Mouse (Mus musculus) neural tube, embryonic 15.5 days (tissue): ENCODE data around the gene Hoxd12. TPM values are rescaled to one million over a fixed set of nuclear protein-coding genes. Genes with fewer than 3 reads are reported as not detected.
A peak's percentile ranks its signal among the peaks of the same experiment; 100 is the strongest.

Source experiments
- ATAC-seq: fragments of 200-750 bp; cut with Nextera tagmentation; 2 replicates; pipeline ENCODE4 v1.8.0; 2017; ENCODE audit warnings: mild to moderate bottlenecking, moderate TSS enrichment, moderate library complexity; ENCODE audit not compliant: low FRiP score
- H3K27ac ChIP-seq: fragments of 300-500 bp; sonication (generic); replicated peaks from 2 replicates; pipeline ENCODE4 v1.5.1; 2015; ENCODE audit warnings: mild to moderate bottlenecking, inconsistent platforms
- H3K27me3 ChIP-seq: fragments of 300-500 bp; sonication (generic); replicated peaks from 2 replicates; pipeline ENCODE4 v1.6.1; 2015; ENCODE audit warnings: inconsistent platforms
- H3K36me3 ChIP-seq: fragments of 300-500 bp; sonication (generic); 2 replicates; pipeline ENCODE4 v1.6.1; 2015; ENCODE audit warnings: inconsistent platforms
- H3K4me1 ChIP-seq: fragments of 300-500 bp; sonication (generic); 2 replicates; pipeline ENCODE4 v1.6.1; 2015; ENCODE audit warnings: inconsistent platforms
- H3K4me2 ChIP-seq: fragments of 300-500 bp; sonication (generic); 2 replicates; pipeline ENCODE4 v1.6.1; 2015; ENCODE audit warnings: inconsistent platforms, mild to moderate bottlenecking, moderate library complexity
- H3K4me3 ChIP-seq: fragments of 300-500 bp; sonication (generic); replicated peaks from 2 replicates; pipeline ENCODE4 v1.5.1; 2015; ENCODE audit warnings: mild to moderate bottlenecking, inconsistent platforms
- H3K9ac ChIP-seq: fragments of 300-500 bp; sonication (generic); replicated peaks from 2 replicates; pipeline ENCODE4 v1.6.1; 2015; ENCODE audit warnings: mild to moderate bottlenecking, inconsistent platforms
- H3K9me3 ChIP-seq: fragments of 300-500 bp; sonication (generic); replicated peaks from 2 replicates; pipeline ENCODE4 v1.6.1; 2016; ENCODE audit warnings: inconsistent platforms
- WGBS: fragments of 180-500 bp; shearing (Covaris S2); methylation state at CpG from one replicate; pipeline ENCODE4 v1.1.7; 2015; ENCODE audit warnings: mixed read lengths; 5-methylcytosine and 5-hydroxymethylcytosine counted together
- microRNA counts: library from miRNA; unstranded; fragments of <30 nt; microRNA quantifications from one replicate; lab custom pipeline; 2016
- microRNA-seq: library from miRNA; unstranded; fragments of <30 nt; microRNA quantifications from one replicate; pipeline ENCODE4, GENCODE M21; 2017
- polyA plus RNA-seq: library from polyadenylated mRNA; unstranded; fragments of >200 nt; fragmentation: Nextera tagmentation; extraction: Ambion mirVana; gene quantifications from 2 replicates; pipeline ENCODE4 v1.2.1, GENCODE M21; 2015

The Hoxd12 gene
- polyA plus RNA-seq, 1 experiment from 2014 or later = 0.38 TPM

- Histone ChIP-seq H3K27ac (peak overlapping the region; percentile 81), H3K4me1 (peaks cover 99% of the 10 kb centered on the region), H3K9me3 (no peaks in the 10 kb centered on the region), H3K36me3 (no peaks in the 10 kb centered on the region), H3K4me3 (peak overlapping the region; percentile 10), H3K4me2 (peak overlapping the region; percentile 60), H3K27me3 (no peaks in the 10 kb centered on the region), H3K9ac (peak overlapping the region; percentile 43; the same call in 1 of the 2 replicates)
- WGBS = 6% methylated on average over 6 of the region's 6 CpGs
- ATAC-seq = no peak
Observed at GRCm38 (mm10) chr2:74721882-74722281, 47.1 kb downstream of the Hoxd12 start.

GRCm38 (mm10) chr2:74722949-74723348 is 48.1 kb downstream of the Hoxd12 start:
- no peak for ATAC-seq
- WGBS = 14% methylated on average over 8 of the region's 8 CpGs
- Histone ChIP-seq H3K27me3 (no peaks in the 10 kb centered on the region), H3K36me3 (no peaks in the 10 kb centered on the region), H3K9me3 (no peaks in the 10 kb centered on the region), H3K4me1 (peaks cover 99% of the 10 kb centered on the region), H3K27ac (peak overlapping the region; percentile 81), H3K9ac (peak overlapping the region; percentile 43), H3K4me3 (peak overlapping the region; percentile 10), H3K4me2 (peak overlapping the region; percentile 60)

GRCm38 (mm10) chr2:74724244-74725015 is 49.6 kb downstream of the Hoxd12 start:
- Histone ChIP-seq H3K9me3 (no peaks in the 10 kb centered on the region), H3K9ac (peak overlapping the region; percentile 43), H3K4me3 (peak overlapping the region; percentile 10), H3K4me1 (peaks cover 100% of the 10 kb centered on the region), H3K36me3 (no peaks in the 10 kb centered on the region), H3K4me2 (peak overlapping the region; percentile 60), H3K27me3 (no peaks in the 10 kb centered on the region), H3K27ac (peak overlapping the region; percentile 81)
- no peak for ATAC-seq
- WGBS = 20% methylated on average over 7 of the region's 7 CpGs

- Histone ChIP-seq H3K9ac (peak overlapping the region; percentile 43), H3K27ac (peak overlapping the region; percentile 81), H3K4me2 (peak overlapping the region; percentile 60), H3K36me3 (no peaks in the 10 kb centered on the region), H3K27me3 (no peaks in the 10 kb centered on the region), H3K4me3 (peak overlapping the region; percentile 12), H3K4me1 (peaks cover 96% of the 10 kb centered on the region), H3K9me3 (no peaks in the 10 kb centered on the region)
- 16% methylated on average over 17 of the region's 17 CpGs for WGBS
- no peak for ATAC-seq
Observed at GRCm38 (mm10) chr2:74725171-74725570, 50.4 kb downstream of the Hoxd12 start.

GRCm38 (mm10) chr2:74726551-74726950 is 51.7 kb downstream of the Hoxd12 start, which contains the start of gene Gm28230:
Gm28230 (plus strand) TSS chr2:74726728.
- peak; percentile 32; the same call in 1 of the 2 replicates for ATAC-seq
- peaks cover 94% of the 10 kb centered on the region for H3K4me1 ChIP-seq
- H3K9me3 ChIP-seq = no peaks in the 10 kb centered on the region
- no peaks in the 10 kb centered on the region for H3K36me3 ChIP-seq
- H3K9ac ChIP-seq = peak within 1 kb of the TSS; percentile 43
- H3K4me2 ChIP-seq = peak within 1 kb of the TSS; percentile 60
- H3K27me3 ChIP-seq = no peaks in the 10 kb centered on the region
- 12% methylated on average over 5 of the region's 5 CpGs for WGBS
- peak within 1 kb of the TSS; percentile 81 for H3K27ac ChIP-seq
- H3K4me3 ChIP-seq = peak within 1 kb of the TSS; percentile 38

GRCm38 (mm10) chr2:74726973-74727639 is 52.3 kb downstream of the Hoxd12 start:
- ATAC-seq = 0 out of 2 replicates have a peak, but pooled peaks have one; percentile 16

More at GRCm38 (mm10) chr2:74726973-74727639, 52.3 kb downstream of the Hoxd12 start:
- peak overlapping the region; percentile 60 for H3K4me2 ChIP-seq
- H3K36me3 ChIP-seq = no peaks in the 10 kb centered on the region
- no peaks in the 10 kb centered on the region for H3K9me3 ChIP-seq
- 1% methylated on average over 31 of the region's 43 CpGs for WGBS
- no peaks in the 10 kb centered on the region for H3K27me3 ChIP-seq
- peak overlapping the region; percentile 40 for H3K9ac ChIP-seq
- peak overlapping the region; percentile 81 for H3K27ac ChIP-seq
- H3K4me3 ChIP-seq = peak overlapping the region; percentile 38
- peaks cover 93% of the 10 kb centered on the region for H3K4me1 ChIP-seq

MicroRNAs encoded within 50 kb of the gene (microRNA counts, 519-probe panel; counts per million panel counts)
- microRNA mmu-miR-10b (lab: Ali Mortazavi, UCI) = 4,354 counts per million, percentile 97 among the panel's probes with 10 or more counts

Small RNA genes lying within 50 kb of the gene (microRNA-seq; reads per million reads assigned to microRNA genes)
- gene Gm44463 (not detected), gene Mir10b (188,864 reads per million, percentile 100 among the genes with 10 or more reads in this experiment)

Other genes with a start within 250 kb of the Hoxd12 start
- gene Lnpk, start 95.6 kb upstream of the Hoxd12 start, polyA plus RNA-seq = 39.6 and 43.4 TPM in 2 replicates
- 0.23 and 0.42 TPM in 2 replicates for gene Evx2, start 15.5 kb upstream of the Hoxd12 start, polyA plus RNA-seq
- gene Hoxd13, start 6.7 kb upstream of the Hoxd12 start, polyA plus RNA-seq = 0.14 and 0.20 TPM in 2 replicates
- 4.1 and 9.2 TPM in 2 replicates for gene Hoxd11, start 4.5 kb downstream of the Hoxd12 start, polyA plus RNA-seq
- gene Hoxd10, start 16.9 kb downstream of the Hoxd12 start, polyA plus RNA-seq = 61.8 and 83.6 TPM in 2 replicates
- gene Hoxd9, start 22.7 kb downstream of the Hoxd12 start, polyA plus RNA-seq = 20.0 and 21.3 TPM in 2 replicates
- gene Hoxd8, start 29.6 kb downstream of the Hoxd12 start, polyA plus RNA-seq = 12.4 and 12.5 TPM in 2 replicates
- 14.5 and 29.1 TPM in 2 replicates for gene Hoxd3, start 36.9 kb downstream of the Hoxd12 start, polyA plus RNA-seq
- gene Hoxd4, start 36.9 kb downstream of the Hoxd12 start, polyA plus RNA-seq = 4.3 and 4.5 TPM in 2 replicates
- gene Gm28230, start 51.7 kb downstream of the Hoxd12 start, polyA plus RNA-seq = 0.96 and 2.0 TPM in 2 replicates
- gene Hoxd1, start 88.0 kb downstream of the Hoxd12 start, polyA plus RNA-seq = 1.7 and 2.1 TPM in 2 replicates
- 149 and 162 TPM in 2 replicates for gene Mtx2, start 150.8 kb downstream of the Hoxd12 start, polyA plus RNA-seq